Mouse (Mus musculus): ENCODE measurements around the gene Sptlc3. TPM values are rescaled to one million over a fixed set of nuclear protein-coding genes. Genes with fewer than 3 reads are reported as not detected.

The Sptlc3 gene
- total RNA-seq (2021): not detected

- DNase-seq (ENCODE audit: extremely low spot score in 1 of 2, low spot score in 2 of 2): no peak
- intact Hi-C loops (cut with DNase I): no loop called here
Observed at GRCm38 (mm10) chr2:139493836-139494235, at the start of gene Sptlc3. TSS of gene Sptlc3 (plus strand) at chr2:139493913.

GRCm38 (mm10) chr2:139467726-139468125 is 26.0 kb upstream of the Sptlc3 start:
- intact Hi-C loops (cut with DNase I): no loop called here
- no peak for DNase-seq (ENCODE audit: extremely low spot score in 1 of 2, low spot score in 2 of 2)

- DNase-seq (ENCODE audit: extremely low spot score in 1 of 2, low spot score in 2 of 2): no peak
- intact Hi-C loops (cut with DNase I): no loop called here
Observed at GRCm38 (mm10) chr2:139488708-139489107, 5.0 kb upstream of the Sptlc3 start.

GRCm38 (mm10) chr2:139494629-139495028 is 916 bp downstream of the Sptlc3 start:
- intact Hi-C loops (cut with DNase I): no loop called here
- DNase-seq (ENCODE audit: extremely low spot score in 1 of 2, low spot score in 2 of 2): no peak

GRCm38 (mm10) chr2:139561966-139562505 is 68.3 kb downstream of the Sptlc3 start:
- intact Hi-C loops (cut with DNase I): no loop called here

GRCm38 (mm10) chr2:139579280-139579679 is 85.6 kb downstream of the Sptlc3 start:
- DNase-seq (ENCODE audit: extremely low spot score in 1 of 2, low spot score in 2 of 2): no peak
- intact Hi-C loops (cut with DNase I): loop anchor here (2.0 kb wide), 1 partner anchor 198 kb away; no protein-coding TSS in a partner anchor

More at GRCm38 (mm10) chr2:139561966-139562505, 68.3 kb downstream of the Sptlc3 start:
- no peak for DNase-seq (ENCODE audit: extremely low spot score in 1 of 2, low spot score in 2 of 2)

GRCm38 (mm10) chr2:139582766-139583165 is 89.1 kb downstream of the Sptlc3 start:
- intact Hi-C loops (cut with DNase I): loop anchor here (5.0 kb wide), 1 partner anchor 160 kb away; no protein-coding TSS in a partner anchor
- peak in 1 of 2 experiments; percentile 26 for DNase-seq (ENCODE audit: extremely low spot score in 1 of 2, low spot score in 2 of 2)

GRCm38 (mm10) chr2:139587660-139588200 is 94.0 kb downstream of the Sptlc3 start:
- intact Hi-C loops (cut with DNase I): no loop called here
- no peak for DNase-seq (ENCODE audit: extremely low spot score in 1 of 2, low spot score in 2 of 2)

GRCm38 (mm10) chr2:139589905-139590304 is 96.2 kb downstream of the Sptlc3 start:
- intact Hi-C loops (cut with DNase I): loop anchor here (5.0 kb wide), 4 partner anchors 87 to 567 kb away; partner anchors contain the start of gene Ism1
- DNase-seq (ENCODE audit: extremely low spot score in 1 of 2, low spot score in 2 of 2): peak in 1 of 2 experiments; percentile 71

- intact Hi-C loops (cut with DNase I): loop anchor here (5.0 kb wide), 4 partner anchors 86 to 566 kb away; partner anchors contain the start of gene Ism1
- peak in 1 of 2 experiments; percentile 44 for DNase-seq (ENCODE audit: extremely low spot score in 1 of 2, low spot score in 2 of 2)
Observed at GRCm38 (mm10) chr2:139590888-139591698, 97.4 kb downstream of the Sptlc3 start.

GRCm38 (mm10) chr2:139592109-139592508 is 98.4 kb downstream of the Sptlc3 start:
- no peak for DNase-seq (ENCODE audit: extremely low spot score in 1 of 2, low spot score in 2 of 2)
- intact Hi-C loops (cut with DNase I): loop anchor here (5.0 kb wide), 4 partner anchors 85 to 565 kb away; partner anchors contain the start of gene Ism1

GRCm38 (mm10) chr2:139597229-139597628 is 103.5 kb downstream of the Sptlc3 start:
- intact Hi-C loops (cut with DNase I): no loop called here

GRCm38 (mm10) chr2:139601543-139602194 is 108.0 kb downstream of the Sptlc3 start:
- intact Hi-C loops (cut with DNase I): no loop called here
- no peak for DNase-seq (ENCODE audit: extremely low spot score in 1 of 2, low spot score in 2 of 2)

More at GRCm38 (mm10) chr2:139597229-139597628, 103.5 kb downstream of the Sptlc3 start:
- DNase-seq (ENCODE audit: extremely low spot score in 1 of 2, low spot score in 2 of 2): no peak

- intact Hi-C loops (cut with DNase I): no loop called here
- DNase-seq (ENCODE audit: extremely low spot score in 1 of 2, low spot score in 2 of 2): no peak
Observed at GRCm38 (mm10) chr2:139608167-139608566, 114.5 kb downstream of the Sptlc3 start.

GRCm38 (mm10) chr2:139608810-139609209 is 115.1 kb downstream of the Sptlc3 start:
- no peak for DNase-seq (ENCODE audit: extremely low spot score in 1 of 2, low spot score in 2 of 2)
- intact Hi-C loops (cut with DNase I): no loop called here

- intact Hi-C loops (cut with DNase I): no loop called here
- no peak for DNase-seq (ENCODE audit: extremely low spot score in 1 of 2, low spot score in 2 of 2)
Observed at GRCm38 (mm10) chr2:139609231-139609630, 115.5 kb downstream of the Sptlc3 start.

GRCm38 (mm10) chr2:139609662-139610291 is 116.1 kb downstream of the Sptlc3 start:
- no peak for DNase-seq (ENCODE audit: extremely low spot score in 1 of 2, low spot score in 2 of 2)
- intact Hi-C loops (cut with DNase I): no loop called here

GRCm38 (mm10) chr2:139612410-139613107 is 118.8 kb downstream of the Sptlc3 start:
- no peak for DNase-seq (ENCODE audit: extremely low spot score in 1 of 2, low spot score in 2 of 2)
- intact Hi-C loops (cut with DNase I): no loop called here

Measured in left cerebral cortex, postnatal 10 days (tissue).